26 mouse cellular contexts compared by ENCODE assay signal in genomic region chr1:192207956-192208355, GRCm38 (mm10). TPM values are rescaled to one million over a fixed set of nuclear protein-coding genes. Genes with fewer than 3 reads are reported as not detected.
A peak's percentile ranks its signal among the peaks of the same experiment; 100 is the strongest.
DNase-seq lines count a peak whose midpoint lies in the region; ATAC-seq and TF ChIP-seq lines count a peak whose summit lies in the region.
"Had no signal": no experiment of that assay in that cellular context is flagged by ENCODE, and none has a peak within 500 bp of the region (broad histone marks: within the 10 kb centered on the region; RNA-seq: fewer than 3 reads in every experiment).

No protein-coding gene starts in this region.

- peak; percentile 9; the same call in 1 of the 2 replicates for TF ChIP-seq CTCF in lung, postnatal 0 days (IDR thresholded peaks at IDR 0.05)

- no peak overlapping the region for H3K27ac ChIP-seq in kidney, embryonic 15.5 days
- H3K27ac ChIP-seq in lung, postnatal 0 days (ENCODE audit: low read length) = no peak overlapping the region
- H3K27ac ChIP-seq: embryonic facial prominence, embryonic 15.5 days; forebrain, embryonic 10.5 days; forebrain, embryonic 15.5 days; heart, adult 2 months; heart, embryonic 15.5 days; hindbrain, embryonic 13.5 days; hindbrain, postnatal 0 days had no signal

- no peaks in the 10 kb centered on the region for H3K9me3 ChIP-seq in kidney, embryonic 15.5 days (replicated peaks)
- H3K9me3 ChIP-seq in lung, postnatal 0 days (ENCODE audit: low read length) = no peaks in the 10 kb centered on the region
- H3K9me3 ChIP-seq: embryonic facial prominence, embryonic 15.5 days; forebrain, embryonic 10.5 days; forebrain, embryonic 15.5 days; G1E; heart, embryonic 15.5 days; hindbrain, embryonic 13.5 days had no signal

- no peak overlapping the region for H3K4me2 ChIP-seq in kidney, embryonic 15.5 days
- no peak overlapping the region for H3K4me2 ChIP-seq in lung, postnatal 0 days (replicated peaks; ENCODE audit: low read depth, low read length)
- H3K4me2 ChIP-seq: embryonic facial prominence, embryonic 15.5 days; forebrain, embryonic 15.5 days; heart, embryonic 11.5 days; heart, embryonic 15.5 days; hindbrain, embryonic 13.5 days had no signal

- no peaks in the 10 kb centered on the region for H3K27me3 ChIP-seq in kidney, embryonic 15.5 days
- H3K27me3 ChIP-seq in lung, postnatal 0 days (replicated peaks; ENCODE audit: insufficient read depth, low read length) = no peaks in the 10 kb centered on the region
- H3K27me3 ChIP-seq: embryonic facial prominence, embryonic 15.5 days; forebrain, embryonic 15.5 days; heart, embryonic 15.5 days; hindbrain, embryonic 13.5 days had no signal

- TF ChIP-seq EP300 in lung, postnatal 0 days (IDR thresholded peaks at IDR 0.05) = no peak

- no peaks in the 10 kb centered on the region for H3K4me1 ChIP-seq in kidney, embryonic 15.5 days
- no peaks in the 10 kb centered on the region for H3K4me1 ChIP-seq in lung, postnatal 0 days (ENCODE audit: insufficient read depth, low read depth, low read length)
- H3K4me1 ChIP-seq: embryonic facial prominence, embryonic 15.5 days; forebrain, embryonic 15.5 days; heart, embryonic 15.5 days; hindbrain, embryonic 13.5 days had no signal

- WGBS in kidney, embryonic 15.5 days = 34% methylated on average over 5 of the region's 5 CpGs
- 55% methylated on average over 5 of the region's 5 CpGs for WGBS in lung, postnatal 0 days

- no peak overlapping the region for H3K4me3 ChIP-seq in kidney, embryonic 15.5 days (replicated peaks)
- H3K4me3 ChIP-seq in lung, postnatal 0 days (ENCODE audit: low read depth, low read length) = no peak overlapping the region
- H3K4me3 ChIP-seq: embryonic facial prominence, embryonic 15.5 days; erythroblast, embryonic 14.5 days; forebrain, embryonic 10.5 days; forebrain, embryonic 15.5 days; heart, adult 2 months; heart, embryonic 15.5 days; hindbrain, embryonic 13.5 days had no signal

- no peak overlapping the region for H3K9ac ChIP-seq in kidney, embryonic 15.5 days
- H3K9ac ChIP-seq in lung, postnatal 0 days (replicated peaks; ENCODE audit: low read depth) = no peak overlapping the region
- H3K9ac ChIP-seq: embryonic facial prominence, embryonic 15.5 days; forebrain, embryonic 15.5 days; heart, embryonic 15.5 days; hindbrain, embryonic 13.5 days had no signal

- peak; percentile 50; the same call in 1 of the 2 replicates for ATAC-seq in cerebellum, adult (ENCODE audit: insufficient number of reproducible peaks, low FRiP score, low TSS enrichment)
- ATAC-seq in kidney, embryonic 15.5 days (replicated peaks; ENCODE audit: low FRiP score) = peak; percentile 81
- ATAC-seq in lung, postnatal 0 days = no peak
- ATAC-seq: CD4-positive, CD25-positive, alpha-beta regulatory T cell, adult 4 months; forebrain, embryonic 15.5 days; hindbrain, postnatal 0 days had no signal

- no peaks in the 10 kb centered on the region for H3K36me3 ChIP-seq in kidney, embryonic 15.5 days
- H3K36me3 ChIP-seq in lung, postnatal 0 days (ENCODE audit: insufficient read depth, low read length) = no peaks in the 10 kb centered on the region
- H3K36me3 ChIP-seq: embryonic facial prominence, embryonic 15.5 days; forebrain, embryonic 10.5 days; forebrain, embryonic 15.5 days; G1E; heart, embryonic 15.5 days; hindbrain, embryonic 13.5 days had no signal

- DNase-seq in cerebellum, adult 9-10 months = no peak
- DNase-seq in kidney, postnatal 10 days = no peak
- DNase-seq in lung, postnatal 0 days (ENCODE audit: low spot score) = no peak
- DNase-seq in lung, adult 18-20 months = no peak
- DNase-seq in right cerebral cortex, adult 2 months (ENCODE audit: low spot score in 2 of 2) = no peak
- DNase-seq: adrenal gland, adult 8-10 months; adrenal gland, postnatal 36 days; B cell, adult 2 months; cerebellum, adult 11-12 months; cerebellum, adult 9-11 months; cerebellum, postnatal 36 days; gastrocnemius, postnatal 14 days; heart, adult 2 months; heart, postnatal 14 days had no signal

RNA-seq across cellular contexts. Expression of gene Kcnh1, which starts 17.4 kb away (rescaled TPM):
- 1.3 and 1.5 TPM in 2 replicates for polyA plus RNA-seq in kidney, embryonic 15.5 days (2015; fragmentation: Nextera tagmentation; extraction: Ambion mirVana)
- polyA plus RNA-seq in lung, postnatal 0 days (2015; fragmentation: Nextera tagmentation; extraction: Ambion mirVana) = 3.4 and 4.4 TPM in 2 replicates
- polyA plus RNA-seq: CD4-positive, CD25-positive, alpha-beta regulatory T cell, adult 4 months; erythroblast, embryonic 14.5 days; G1E had no signal
